Mouse (Mus musculus) G1E-ER4 (cell line): Measurements from ENCODE around the gene Gm17482. TPM values are rescaled to one million over a fixed set of nuclear protein-coding genes. Genes with fewer than 3 reads are reported as not detected.

Experiments
- GATA1 ChIP-seq: IDR thresholded peaks from one replicate; pipeline ENCODE4 v1.8.0; 2012; ENCODE audit warnings: low read length, inconsistent platforms
- polyA plus RNA-seq: library from polyadenylated mRNA; stranded (reverse); fragments of >175 nt; gene quantifications from 2 replicates; pipeline ENCODE4 v1.2.3, GENCODE M21; 2012

Gene Gm17482
- polyA plus RNA-seq, 1 experiment: not detected

DNA sequence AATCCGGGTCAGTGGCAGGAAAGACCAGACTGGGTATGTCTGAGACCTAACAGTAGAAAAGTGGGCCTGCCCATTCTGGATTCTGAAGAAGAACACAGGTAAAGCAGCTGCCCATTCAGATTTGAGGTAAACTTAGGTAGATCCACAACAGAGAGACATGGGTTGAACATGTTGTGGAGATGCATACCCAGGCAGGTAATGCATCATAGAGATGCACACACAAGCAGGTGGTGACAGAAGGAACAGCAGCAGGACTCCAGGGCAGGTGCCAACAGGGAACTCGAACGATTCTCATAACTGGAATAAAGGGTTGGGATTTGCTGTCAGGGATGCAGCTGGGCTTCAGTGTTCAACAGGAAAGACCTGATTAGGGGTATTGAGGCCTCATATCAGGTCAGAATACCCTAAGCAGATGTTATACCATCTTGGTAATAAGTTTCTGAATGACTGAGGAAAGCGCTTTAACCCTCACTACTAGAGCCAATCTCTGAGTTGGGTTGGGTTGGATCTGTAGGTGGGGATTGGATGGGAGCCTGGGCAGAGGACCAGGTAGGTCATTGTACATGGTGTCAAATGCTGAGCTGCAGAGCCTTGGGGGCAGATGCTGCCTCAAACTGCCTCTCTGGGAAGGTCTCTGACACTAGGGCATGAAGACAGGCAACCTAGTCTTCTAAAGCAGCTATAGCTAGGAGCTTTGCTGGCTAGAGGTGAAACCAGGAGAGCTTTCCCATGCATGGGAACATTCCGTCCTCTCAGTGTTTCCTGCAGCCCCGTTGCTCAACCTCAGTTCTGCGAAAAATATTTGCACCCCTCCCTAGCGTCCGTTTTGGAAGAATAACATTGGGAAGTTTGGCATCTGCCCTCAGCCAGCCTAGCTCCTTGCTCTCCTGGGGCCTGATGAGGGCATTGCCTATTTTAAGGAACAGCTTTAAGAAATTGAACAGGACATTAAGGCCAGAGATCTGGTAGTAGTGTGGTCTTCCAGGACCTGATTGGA lies 11.2 kb downstream of the Gm17482 start:
- TF ChIP-seq GATA1: no peak

DNA sequence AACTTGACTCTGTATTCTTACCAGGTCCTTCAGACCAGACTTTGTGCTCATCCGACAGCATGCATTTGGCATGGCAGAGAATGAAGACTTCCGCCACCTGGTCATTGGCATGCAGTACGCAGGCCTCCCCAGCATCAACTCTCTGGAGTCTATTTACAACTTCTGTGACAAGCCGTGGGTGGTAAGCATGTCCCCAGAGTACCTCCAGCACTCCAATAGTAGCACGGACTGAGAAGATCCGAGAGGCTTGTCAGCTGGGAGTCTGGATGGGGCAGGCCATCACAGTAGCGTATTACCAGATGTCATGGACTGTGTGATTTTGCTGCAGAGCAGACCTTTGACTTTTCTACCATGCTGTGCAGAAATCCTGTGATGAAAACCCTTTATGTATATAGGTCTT lies 12.2 kb downstream of the Gm17482 start:
- TF ChIP-seq GATA1: no peak

DNA sequence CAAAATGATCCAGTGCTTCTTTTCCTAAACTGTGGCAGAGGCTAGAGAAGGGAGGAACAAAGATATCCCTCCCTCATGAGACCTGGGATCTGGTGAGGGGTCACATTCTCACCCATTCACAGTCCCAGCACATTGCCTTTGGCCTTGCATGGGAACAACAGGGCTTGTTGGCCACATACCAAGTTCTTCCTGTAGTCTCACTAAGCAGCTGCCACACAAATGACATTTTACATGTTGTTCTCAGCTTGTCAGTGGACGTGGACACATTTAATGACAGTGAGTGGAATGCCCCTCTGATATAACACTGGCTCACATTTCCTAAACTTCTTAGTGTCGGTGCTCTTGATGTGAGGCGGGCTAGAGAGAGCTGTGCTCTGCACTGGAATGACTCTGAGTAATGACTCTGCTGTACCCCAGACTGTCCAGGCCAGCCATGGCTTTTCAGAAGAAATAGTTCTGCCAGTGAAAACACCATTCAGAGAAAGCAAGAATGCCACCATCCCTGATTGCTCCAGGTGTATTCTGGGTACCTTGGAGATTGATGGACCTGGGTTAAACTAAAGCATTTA lies 14.1 kb downstream of the Gm17482 start:
- TF ChIP-seq GATA1: no peak

DNA sequence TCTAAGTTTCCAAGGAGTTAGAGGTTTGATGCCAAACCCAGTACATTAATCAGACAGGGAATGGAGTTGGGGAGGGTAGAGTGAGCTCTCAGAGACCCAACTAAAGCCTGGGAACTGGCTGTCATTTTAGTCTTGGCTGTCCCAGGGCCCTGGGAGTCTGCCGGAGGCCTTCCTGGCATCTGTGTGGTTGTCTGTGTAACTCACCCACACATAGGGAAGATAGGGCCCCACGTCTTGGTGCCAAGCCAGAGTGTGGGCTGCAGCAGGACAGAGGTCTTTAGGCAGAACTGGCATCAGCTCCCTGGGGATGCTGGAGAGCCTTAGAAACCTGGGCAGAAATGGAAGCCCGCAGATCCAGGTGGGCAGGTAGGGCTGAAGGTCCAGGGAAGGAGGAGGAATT lies 14.8 kb downstream of the Gm17482 start:
- no peak for TF ChIP-seq GATA1

DNA sequence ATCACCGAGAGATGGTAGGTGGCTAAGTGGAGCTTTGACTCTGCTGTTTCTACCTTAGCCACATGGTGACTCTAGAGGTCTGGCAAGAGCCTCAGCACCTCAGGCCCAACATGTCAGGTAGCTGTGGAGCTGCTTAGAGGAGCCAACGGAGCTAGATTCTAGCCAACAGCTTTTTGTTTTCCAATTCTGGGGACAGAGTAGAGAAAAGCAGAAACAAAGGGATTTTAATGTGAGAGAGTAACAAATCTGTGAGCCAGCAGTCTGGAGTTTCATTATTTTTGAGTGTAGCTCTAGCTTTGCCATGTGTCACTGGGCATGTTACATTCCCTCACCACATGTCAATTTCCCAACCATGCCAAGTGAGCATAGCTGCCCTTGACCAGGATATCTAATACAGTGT lies 17.1 kb downstream of the Gm17482 start:
- no peak for TF ChIP-seq GATA1

DNA sequence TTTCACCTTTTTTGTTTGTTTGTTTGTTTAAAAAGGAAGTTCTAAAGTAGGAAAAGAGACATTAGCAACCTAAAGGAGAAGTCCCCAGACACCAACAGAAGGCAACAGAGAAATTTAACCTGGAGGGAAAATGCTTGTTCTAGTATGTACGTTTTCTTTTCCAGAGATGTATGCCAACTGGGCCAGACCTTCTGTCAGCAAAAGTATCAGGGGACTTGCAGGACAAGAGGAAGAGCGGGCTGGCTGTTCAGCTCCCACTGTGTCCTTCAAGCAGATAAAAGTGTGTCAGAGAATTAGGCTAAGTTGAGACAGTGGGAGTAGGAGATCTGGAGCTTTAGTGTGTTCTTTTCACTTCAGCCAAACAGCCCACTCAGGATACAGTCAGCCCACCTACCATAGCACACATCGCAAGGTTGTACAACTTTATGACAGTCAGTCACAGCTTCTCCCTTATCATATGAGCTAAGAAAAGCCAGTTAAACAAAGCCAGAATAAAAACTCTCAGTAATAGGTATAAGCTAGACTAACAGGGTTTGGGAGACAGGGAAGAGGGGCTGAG lies 18.4 kb downstream of the Gm17482 start:
- no peak for TF ChIP-seq GATA1

DNA sequence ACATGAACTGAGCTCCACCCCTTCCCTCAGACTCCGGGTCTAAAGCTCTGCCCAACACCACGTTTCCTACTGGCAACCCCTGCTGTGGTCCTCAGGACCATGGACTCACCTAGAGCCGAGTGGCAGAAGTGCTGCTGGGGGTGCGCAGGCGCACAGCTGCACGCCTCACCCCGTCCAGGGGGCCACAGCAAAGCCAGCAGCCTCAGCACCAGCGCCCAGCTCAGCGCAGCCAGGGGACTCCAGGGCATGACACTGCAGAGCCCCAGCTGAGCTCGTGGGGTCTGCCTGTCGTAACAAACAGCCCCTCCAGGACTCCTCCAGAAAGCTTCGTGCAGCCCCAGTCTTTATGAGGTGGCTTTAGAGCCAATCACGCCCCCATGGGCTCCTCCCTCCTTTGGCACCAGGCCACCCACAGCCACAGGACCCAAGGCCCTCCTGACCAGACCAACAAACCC lies 24.4 kb downstream of the Gm17482 start:
- no peak for TF ChIP-seq GATA1

DNA sequence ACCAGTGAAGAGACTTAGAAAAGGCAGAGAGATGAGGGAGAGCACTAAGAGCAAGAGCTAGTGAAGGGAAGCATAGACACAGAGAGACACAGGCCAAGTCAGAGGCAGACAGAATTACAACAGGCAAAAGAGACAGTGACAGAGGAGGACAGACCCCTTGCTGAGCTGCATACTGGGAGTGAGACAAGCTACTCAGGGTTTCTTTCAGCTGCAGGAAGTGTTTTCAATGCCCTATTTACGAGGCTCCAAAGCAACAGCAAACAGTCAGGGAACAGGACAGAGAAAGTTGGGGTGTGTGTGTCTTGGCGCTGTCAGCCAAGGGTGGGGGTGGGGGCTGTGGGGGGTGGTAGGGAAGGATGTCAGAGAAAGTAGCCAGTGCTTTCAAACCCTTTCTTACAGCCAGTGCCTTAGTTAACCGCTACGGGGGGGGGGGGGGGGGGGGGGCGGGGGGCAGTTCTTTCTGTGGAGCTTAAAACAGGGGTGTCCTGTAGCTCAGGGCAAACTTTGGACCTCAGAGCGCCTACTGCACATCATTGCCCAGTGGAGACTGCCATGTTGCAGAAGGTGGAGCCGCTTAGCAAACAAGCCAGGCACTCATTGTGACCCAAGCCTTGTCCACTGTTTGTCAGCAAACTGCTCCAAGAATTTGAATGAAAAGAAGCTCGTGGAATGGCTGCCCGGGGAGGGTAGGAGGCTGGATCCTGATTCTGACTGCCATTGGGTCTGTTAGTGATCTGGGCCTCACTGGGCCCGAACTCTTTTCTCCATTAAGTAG lies 25.1 kb downstream of the Gm17482 start, which contains the start of gene Timp4:
Timp4 (minus strand) TSS at position 107 of the 775 bp plus-strand sequence.
- TF ChIP-seq GATA1: no peak

DNA sequence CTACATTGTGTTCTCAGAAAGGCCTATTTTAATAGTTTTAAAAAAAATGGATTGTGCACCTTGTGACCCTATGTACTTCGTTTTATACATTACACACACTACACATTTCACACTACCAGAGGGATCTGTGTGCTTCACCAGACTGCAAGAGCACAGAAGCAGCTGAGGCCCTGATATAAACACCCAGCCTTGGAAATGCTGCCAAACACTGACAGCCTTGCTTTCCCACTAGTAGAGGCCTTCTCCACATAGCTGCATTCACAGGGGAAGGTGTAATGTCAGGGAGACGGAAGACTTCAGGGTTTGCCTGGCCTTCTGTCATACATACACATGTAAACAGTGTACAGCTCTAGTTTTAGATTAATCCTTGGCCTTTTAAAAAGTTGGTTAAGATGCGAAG lies 28.0 kb downstream of the Gm17482 start:
- TF ChIP-seq GATA1: no peak

DNA sequence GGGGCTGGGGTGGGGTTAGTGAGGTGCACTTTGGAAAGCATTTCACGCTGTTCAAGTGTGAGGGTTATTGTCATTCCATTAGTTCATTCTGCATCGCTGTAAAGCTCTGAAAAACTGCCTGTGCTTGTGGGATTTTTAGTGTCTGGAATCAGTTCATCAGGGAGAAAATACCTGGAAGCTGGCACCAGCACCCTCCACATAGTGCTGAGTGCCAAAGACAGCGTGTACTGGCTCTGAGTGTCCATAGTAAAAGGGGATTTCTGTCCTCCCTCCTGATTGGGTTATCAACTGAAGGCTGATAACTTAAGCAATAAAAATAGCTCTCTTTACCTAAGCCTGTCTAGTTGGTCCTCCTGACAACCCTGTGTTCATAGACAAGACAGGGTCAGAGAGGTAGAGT lies 33.4 kb downstream of the Gm17482 start:
- TF ChIP-seq GATA1: no peak

DNA sequence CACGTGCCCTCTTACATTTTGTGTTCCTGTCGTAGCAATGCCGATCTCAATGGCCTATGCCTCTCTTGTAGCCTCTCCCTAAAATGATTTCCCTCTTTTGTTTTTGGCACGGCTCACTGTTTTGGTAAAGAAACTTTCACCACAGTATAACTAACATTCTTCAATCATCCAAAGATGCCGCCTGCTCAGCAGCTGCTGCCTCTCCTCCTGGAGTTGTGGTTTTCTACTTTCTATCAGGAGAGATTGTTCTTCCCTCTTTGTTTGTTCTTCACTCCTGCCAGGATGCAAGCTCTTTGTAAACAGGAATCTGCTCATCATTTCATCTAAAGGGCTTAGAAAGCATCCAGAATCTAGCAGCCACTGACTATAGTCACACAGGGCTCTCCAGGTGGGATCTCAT lies 39.6 kb downstream of the Gm17482 start:
- TF ChIP-seq GATA1: no peak

DNA sequence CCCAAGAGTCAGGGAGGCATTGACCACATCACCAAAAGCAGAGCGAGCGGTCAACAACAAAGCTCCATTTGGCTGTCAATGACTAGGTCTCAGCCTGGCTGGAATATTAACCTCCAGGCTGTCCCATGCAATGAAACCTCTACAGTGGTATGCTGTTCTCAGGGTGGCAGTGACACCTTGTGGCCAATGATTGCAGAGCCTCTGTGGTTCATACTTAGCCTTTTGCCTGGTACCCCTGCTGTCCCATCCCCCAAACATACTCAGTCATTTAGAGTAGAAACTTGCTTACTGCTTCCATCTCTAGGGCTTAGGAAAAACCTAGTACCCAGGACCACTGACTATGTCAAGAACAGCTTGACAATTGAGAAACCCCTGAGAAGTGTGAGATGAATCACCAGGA lies 40.8 kb downstream of the Gm17482 start:
- no peak for TF ChIP-seq GATA1

DNA sequence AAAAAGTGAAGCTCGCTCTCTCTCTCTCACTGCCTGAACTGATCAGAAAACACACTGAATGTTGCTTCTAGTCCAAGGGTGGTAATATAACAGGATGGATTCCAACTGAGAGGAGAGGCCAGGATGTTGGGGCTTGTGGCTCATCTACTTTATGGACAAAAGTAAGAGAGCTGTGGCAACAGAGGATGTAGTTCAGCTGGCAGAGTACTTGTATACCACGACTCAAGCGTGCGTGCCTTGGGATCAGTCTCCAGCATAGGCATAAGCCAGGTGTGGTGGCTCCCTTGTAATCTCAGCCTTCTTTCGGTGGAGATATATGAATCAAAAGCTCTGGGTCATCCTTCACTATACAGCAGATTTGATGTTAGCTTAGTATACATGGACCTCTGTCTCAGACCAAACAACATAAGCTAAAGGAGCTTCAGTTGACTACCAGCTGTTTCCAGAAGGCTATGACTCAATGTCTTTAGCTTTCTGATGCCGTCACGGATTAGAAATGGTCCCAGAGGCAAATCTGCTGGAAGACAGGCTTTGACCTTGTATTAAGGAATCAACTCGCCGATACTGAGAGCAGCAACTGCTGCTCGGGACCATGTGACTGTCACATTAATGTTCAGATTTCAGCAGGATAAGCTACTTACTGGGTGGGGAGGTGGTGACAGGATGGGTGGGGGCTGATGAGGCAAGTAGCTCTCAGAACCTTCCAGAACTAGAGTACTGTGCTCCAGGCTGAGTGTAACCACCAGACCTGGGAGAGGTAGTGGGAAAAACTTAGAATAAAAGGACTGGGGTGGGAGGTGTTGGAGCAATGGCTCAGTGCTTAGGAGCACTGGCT lies 41.6 kb downstream of the Gm17482 start:
- no peak for TF ChIP-seq GATA1

DNA sequence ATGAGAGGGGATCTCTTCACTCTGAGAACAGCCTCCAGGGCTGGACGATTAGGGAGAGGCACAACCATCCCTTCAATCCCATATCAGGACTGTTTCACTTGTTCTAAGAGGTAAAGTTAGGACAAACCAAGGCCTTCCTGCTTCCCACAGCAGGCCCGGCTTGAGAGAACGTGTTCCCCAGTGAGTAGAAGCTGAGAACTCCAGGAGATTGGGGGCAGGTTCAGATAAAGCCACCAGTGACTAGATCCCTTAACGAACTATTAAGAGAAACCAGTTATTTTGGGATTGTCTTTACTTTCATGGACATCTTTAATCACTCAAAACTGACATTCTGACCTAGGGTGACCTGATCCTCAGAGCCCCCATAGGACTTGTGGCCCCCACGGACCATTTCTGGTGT lies 42.4 kb downstream of the Gm17482 start:
- TF ChIP-seq GATA1: no peak

DNA sequence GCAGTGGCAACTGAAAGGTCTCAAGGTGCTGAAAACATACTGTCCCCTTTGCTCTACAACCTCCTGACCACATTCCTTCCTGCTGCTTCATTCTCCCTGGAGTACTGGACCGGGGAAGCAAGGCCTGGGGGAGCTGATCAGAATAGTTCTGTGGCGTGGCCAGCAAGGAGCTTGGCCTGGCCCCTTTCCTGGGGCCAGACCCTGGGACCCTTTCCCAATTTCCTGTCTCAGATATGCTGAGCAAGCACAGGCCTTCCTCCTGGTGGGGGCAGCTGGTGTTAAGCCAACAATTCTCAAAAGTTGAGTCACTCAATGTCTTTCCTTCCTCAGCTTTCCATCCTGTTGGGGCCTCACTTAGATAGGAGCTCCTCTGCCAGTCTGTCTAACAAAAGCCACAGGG lies 42.9 kb downstream of the Gm17482 start:
- no peak for TF ChIP-seq GATA1

DNA sequence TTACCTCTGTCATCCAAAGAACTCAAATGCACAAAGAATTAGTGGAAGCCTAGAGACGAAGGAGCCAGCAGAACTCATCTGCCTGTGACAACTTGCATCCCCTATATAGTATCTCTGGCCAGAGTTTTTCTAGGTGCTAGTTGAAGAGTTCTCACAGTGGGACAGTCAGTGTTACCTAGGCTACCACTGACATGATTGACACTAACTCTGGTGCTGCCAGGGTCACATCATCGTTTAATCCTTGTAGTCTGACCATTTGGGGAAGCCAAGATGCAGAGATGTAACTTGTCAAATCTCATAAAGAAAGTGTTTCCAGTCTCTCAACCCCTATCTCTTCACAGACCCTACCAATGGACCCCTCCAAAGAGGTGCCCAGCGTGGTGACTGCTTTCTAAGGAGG lies 44.2 kb downstream of the Gm17482 start:
- no peak for TF ChIP-seq GATA1
